Mouse (Mus musculus) Patski (cell line): ENCODE results near the gene Chchd1. TPM values are rescaled to one million over a fixed set of nuclear protein-coding genes. Genes with fewer than 3 reads are reported as not detected.

Experiments used
- ATAC-seq: fragments of 100-300 bp; one replicate; pipeline ENCODE4 v1.8.0; 2021
- CTCF ChIA-PET: fragments of 350-600 bp; sonication (Branson Sonifier 250); formaldehyde crosslinking; loops from one replicate; lab custom pipeline; 2022; ENCODE audit warnings: inconsistent platforms; lab: Charles Lee
- POLR2A ChIA-PET: fragments of 350-600 bp; sonication (Branson Sonifier 250); formaldehyde crosslinking; loops from one replicate; lab custom pipeline; 2022; ENCODE audit warnings: antibody characterized with exemption, inconsistent platforms; lab: Charles Lee
- DNase-seq: peaks from one replicate; pipeline ENCODE4 v3.0.0-alpha.2; 2011; ENCODE audit warnings: low read depth, low spot score
- H3K27me3 ChIP-seq: fragments of 371-371 bp; one replicate; pipeline ENCODE4 v1.5.1; 2021
- CTCF ChIP-seq: fragments of 100-300 bp; IDR thresholded peaks from one replicate; pipeline ENCODE4 v1.5.1; 2021
- in situ Hi-C: fragments of 300-500 bp; cut with MboI; formaldehyde crosslinking; loops from 3 replicates; pipeline ENCODE4 v1.11.1; 2018; ENCODE audit warnings: low pct_unique_long_range_greater_than_20kb, mixed read lengths
- polyA plus RNA-seq: library from polyadenylated mRNA; unstranded; gene quantifications from one replicate; pipeline ENCODE4 v1.2.3, GENCODE M21; 2021

The Chchd1 gene
- polyA plus RNA-seq, 1 experiment from 2014 or later: 96.6 TPM

DNA sequence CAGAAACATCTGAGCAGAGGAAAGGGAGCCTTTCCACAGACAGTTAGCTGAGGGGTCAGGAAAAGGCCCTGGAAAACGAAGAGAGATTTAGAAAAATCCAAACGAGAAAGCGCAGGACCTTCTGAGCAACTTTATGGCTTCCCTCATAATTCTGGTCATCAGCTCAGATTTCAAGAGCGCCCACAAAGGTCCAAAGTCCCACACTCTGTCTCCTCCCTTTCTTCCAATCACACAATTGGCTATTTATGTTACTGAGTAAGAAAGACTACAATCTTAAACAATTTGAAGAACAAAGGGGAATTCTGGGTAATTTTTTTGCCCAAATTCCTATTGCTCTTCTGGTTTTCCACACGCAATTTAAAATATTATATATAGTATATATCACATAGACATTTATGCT lies 47.7 kb downstream of the Chchd1 start:
- ATAC-seq: no peak
- in situ Hi-C loops: no loop called here
- TF ChIP-seq CTCF: no peak
- H3K27me3 ChIP-seq: no peaks in the 10 kb centered on the region
- DNase-seq: no peak
- CTCF ChIA-PET: interaction anchor here (1.1 kb wide), 1 partner anchor 49 kb away, joined by 3 read pairs; no protein-coding TSS in a partner anchor
- POLR2A ChIA-PET: no interaction called here

GRCm38 (mm10) chr14:20753792-20754191 lies 51.0 kb downstream of the Chchd1 start:
- H3K27me3 ChIP-seq: no peaks in the 10 kb centered on the region
- ChIA-PET POLR2A (no interaction called here), CTCF (interaction anchor here (2.1 kb wide), 1 partner anchor 11 kb away, joined by 13 read pairs; no protein-coding TSS in a partner anchor)
- no peak for TF ChIP-seq CTCF
- no peak for DNase-seq
- in situ Hi-C loops: no loop called here
- no peak for ATAC-seq

Other genes starting within 250 kb of the Chchd1 start
- gene Anxa7, start 222.9 kb upstream of the Chchd1 start, polyA plus RNA-seq: 111 TPM
- 0.65 TPM for gene Mss51, start 206.1 kb upstream of the Chchd1 start, polyA plus RNA-seq
- gene Ppp3cb, start 156.4 kb upstream of the Chchd1 start, polyA plus RNA-seq: 61.1 TPM
- 21.6 TPM for gene Usp54, start 61.9 kb upstream of the Chchd1 start, polyA plus RNA-seq
- gene Myoz1, start 46.5 kb upstream of the Chchd1 start, polyA plus RNA-seq: not detected
- 0.55 TPM for gene Synpo2l, start 34.7 kb upstream of the Chchd1 start, polyA plus RNA-seq
- gene Sec24c, start 28.7 kb upstream of the Chchd1 start, polyA plus RNA-seq: 113 TPM
- 9.2 TPM for gene Fut11, start 8.0 kb upstream of the Chchd1 start, polyA plus RNA-seq
- gene Zswim8, start 4.5 kb downstream of the Chchd1 start, polyA plus RNA-seq: 162 TPM
- gene Ndst2, start 31.6 kb downstream of the Chchd1 start, polyA plus RNA-seq: 44.6 TPM
- 51.7 TPM for gene Camk2g, start 91.1 kb downstream of the Chchd1 start, polyA plus RNA-seq
- gene Plau, start 133.7 kb downstream of the Chchd1 start, polyA plus RNA-seq: 88.3 TPM
- 255 TPM for gene Vcl, start 226.4 kb downstream of the Chchd1 start, polyA plus RNA-seq